Mouse (Mus musculus): ENCODE data around the gene Chd1.

- no peak for TF ChIP-seq CTCF (IDR thresholded peaks at IDR 0.05; ENCODE audit: control insufficient read depth, insufficient read depth, insufficient replicate concordance, low read depth, low read length)
- TF ChIP-seq POLR2A (IDR thresholded peaks at IDR 0.05; ENCODE audit: control insufficient read depth, low read depth, low read length): no peak
Observed at GRCm38 (mm10) chr17:15680661-15681060, 24.1 kb upstream of the Chd1 start.

Data from testis, adult 2 months (tissue).